Mouse (Mus musculus) embryonic facial prominence, embryonic 10.5 days (tissue): ENCODE measurements around the gene Olfr287. TPM values are rescaled to one million over a fixed set of nuclear protein-coding genes. Genes with fewer than 3 reads are reported as not detected.

ENCODE experiments used
- DNase-seq: peaks from one replicate; pipeline ENCODE4 v3.0.0-alpha.2; 2017; ENCODE audit warnings: low spot score
- H3K27ac ChIP-seq: fragments of 300-500 bp; sonication (generic); replicated peaks from 2 replicates; pipeline ENCODE4 v1.5.1; 2016; ENCODE audit warnings: mild to moderate bottlenecking
- H3K27me3 ChIP-seq: fragments of 300-500 bp; sonication (generic); replicated peaks from 2 replicates; pipeline ENCODE4 v1.6.1; 2016; ENCODE audit warnings: low read depth, mild to moderate bottlenecking; ENCODE audit not compliant: poor library complexity, severe bottlenecking
- H3K36me3 ChIP-seq: fragments of 300-500 bp; sonication (generic); replicated peaks from 2 replicates; pipeline ENCODE4 v1.6.1; 2016; ENCODE audit warnings: mild to moderate bottlenecking, moderate library complexity
- H3K4me1 ChIP-seq: fragments of 300-500 bp; sonication (generic); 2 replicates; pipeline ENCODE4 v1.6.1; 2016
- H3K4me3 ChIP-seq: fragments of 300-500 bp; sonication (generic); 2 replicates; pipeline ENCODE4 v1.5.1; 2016; ENCODE audit warnings: mild to moderate bottlenecking, moderate library complexity
- H3K9me3 ChIP-seq: fragments of 300-500 bp; sonication (generic); 2 replicates; pipeline ENCODE4 v1.6.1; 2016; ENCODE audit warnings: mild to moderate bottlenecking
- WGBS: fragments of 180-500 bp; shearing (Covaris S2); methylation state at CpG from one replicate; pipeline ENCODE4 v1.1.7; 2016; 5-methylcytosine and 5-hydroxymethylcytosine counted together
- polyA plus RNA-seq: library from polyadenylated mRNA; unstranded; fragments of >200 nt; fragmentation: Nextera tagmentation; extraction: Ambion mirVana; gene quantifications from 2 replicates; pipeline ENCODE4 v1.2.1, GENCODE M21; 2016

The Olfr287 gene
- polyA plus RNA-seq, 1 experiment from 2014 or later: not detected

DNA sequence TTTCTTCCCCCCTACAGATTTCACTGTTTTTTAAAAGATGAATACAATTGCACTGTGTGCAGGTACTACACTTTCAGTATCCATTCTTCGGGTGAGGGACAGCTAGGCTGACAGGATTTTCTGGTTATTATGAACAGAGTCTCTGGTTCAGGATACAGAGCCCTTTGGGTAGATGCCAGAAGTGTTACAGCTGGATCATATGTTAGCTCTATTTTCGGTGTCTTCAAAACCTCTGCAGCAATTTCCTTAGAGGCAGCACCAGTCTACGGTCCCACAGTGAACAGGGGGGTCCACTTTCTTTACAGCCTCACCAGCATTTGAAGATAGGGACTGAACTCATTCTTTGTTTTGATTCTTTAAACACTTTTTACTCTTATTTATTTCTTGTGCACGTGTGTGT, 36.4 kb downstream of the Olfr287 start:
- DNase-seq: no peak
- Histone ChIP-seq H3K4me1 (peaks cover 16% of the 10 kb centered on the region), H3K36me3 (no peaks in the 10 kb centered on the region), H3K27me3 (peaks cover 10% of the 10 kb centered on the region), H3K9me3 (no peaks in the 10 kb centered on the region), H3K4me3 (no peak overlapping the region), H3K27ac (no peak overlapping the region)
- WGBS: 75% methylated on average over 4 of the region's 4 CpGs

DNA sequence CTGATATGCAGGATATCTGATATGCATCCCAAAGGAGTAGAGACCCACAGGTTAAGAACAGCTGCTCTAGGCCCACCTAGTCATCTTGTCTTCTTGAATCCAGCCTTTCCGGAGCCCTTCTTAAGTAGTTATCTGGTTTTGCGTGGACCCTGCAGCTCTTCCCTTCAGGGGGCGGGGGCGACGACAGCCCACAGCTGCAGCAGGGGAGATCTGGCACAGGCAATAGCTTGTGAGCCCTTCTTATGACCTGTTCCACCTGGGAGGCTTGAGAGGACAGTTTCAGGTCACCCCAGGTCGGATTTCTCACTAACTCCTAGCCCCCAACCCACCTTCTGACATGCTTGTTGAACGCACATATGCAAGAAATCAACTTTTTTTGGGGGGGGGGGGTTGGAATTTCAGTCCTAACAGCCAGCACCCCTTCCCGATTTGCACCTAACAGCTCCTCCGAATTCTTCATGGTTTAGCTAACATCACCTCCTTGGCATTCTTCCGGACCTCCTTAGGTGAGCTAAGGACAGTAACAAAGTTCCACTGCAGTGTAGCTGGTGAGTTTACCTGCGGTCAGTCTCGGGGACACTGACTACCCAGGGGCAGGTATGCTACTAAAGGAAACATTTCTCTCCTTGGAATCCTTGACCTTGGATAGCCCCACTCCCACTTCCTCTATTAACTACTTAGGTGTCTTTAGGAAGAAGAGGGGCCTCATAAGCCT, 38.8 kb downstream of the Olfr287 start:
- Histone ChIP-seq H3K9me3 (no peaks in the 10 kb centered on the region), H3K4me3 (no peak overlapping the region), H3K27ac (no peak overlapping the region), H3K4me1 (peaks cover 16% of the 10 kb centered on the region), H3K27me3 (peaks cover 30% of the 10 kb centered on the region), H3K36me3 (no peaks in the 10 kb centered on the region)
- WGBS: 70% methylated on average over 12 of the region's 12 CpGs
- no peak for DNase-seq

DNA sequence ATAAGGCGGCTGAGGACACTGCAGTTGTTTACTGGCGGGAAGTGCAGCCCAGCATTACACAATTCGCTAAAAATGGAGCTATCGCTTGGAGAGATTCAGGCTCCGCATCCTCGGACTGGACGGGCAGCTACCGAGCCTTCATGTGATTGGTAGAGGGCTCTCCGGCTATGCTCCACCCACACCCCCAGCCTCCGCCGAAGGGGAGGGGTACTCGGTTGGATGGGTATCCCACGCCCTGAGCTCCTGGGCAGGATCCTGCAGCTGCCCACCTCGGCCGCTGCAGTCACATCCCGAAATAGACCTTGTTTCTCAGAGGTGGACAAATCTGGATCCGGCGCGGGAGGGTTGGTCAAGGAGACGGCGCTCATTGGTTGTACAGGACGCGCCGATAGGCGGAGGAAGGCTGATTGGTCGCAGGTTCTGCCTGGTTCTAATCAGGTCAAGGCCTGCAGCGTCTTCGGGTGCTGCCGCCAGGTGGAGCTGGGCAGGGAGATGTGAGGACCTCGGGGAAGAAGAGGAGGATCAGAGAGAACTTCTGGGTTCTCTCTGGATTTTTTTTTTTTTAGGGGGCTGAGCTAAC, 39.6 kb downstream of the Olfr287 start:
- Histone ChIP-seq H3K27me3 (peaks cover 32% of the 10 kb centered on the region), H3K4me3 (peak overlapping the region; percentile 64), H3K27ac (peak overlapping the region; percentile 45), H3K9me3 (no peaks in the 10 kb centered on the region), H3K4me1 (peaks cover 16% of the 10 kb centered on the region), H3K36me3 (no peaks in the 10 kb centered on the region)
- DNase-seq: peak; percentile 96
- WGBS: under 1% methylated on average over 30 of the region's 30 CpGs

DNA sequence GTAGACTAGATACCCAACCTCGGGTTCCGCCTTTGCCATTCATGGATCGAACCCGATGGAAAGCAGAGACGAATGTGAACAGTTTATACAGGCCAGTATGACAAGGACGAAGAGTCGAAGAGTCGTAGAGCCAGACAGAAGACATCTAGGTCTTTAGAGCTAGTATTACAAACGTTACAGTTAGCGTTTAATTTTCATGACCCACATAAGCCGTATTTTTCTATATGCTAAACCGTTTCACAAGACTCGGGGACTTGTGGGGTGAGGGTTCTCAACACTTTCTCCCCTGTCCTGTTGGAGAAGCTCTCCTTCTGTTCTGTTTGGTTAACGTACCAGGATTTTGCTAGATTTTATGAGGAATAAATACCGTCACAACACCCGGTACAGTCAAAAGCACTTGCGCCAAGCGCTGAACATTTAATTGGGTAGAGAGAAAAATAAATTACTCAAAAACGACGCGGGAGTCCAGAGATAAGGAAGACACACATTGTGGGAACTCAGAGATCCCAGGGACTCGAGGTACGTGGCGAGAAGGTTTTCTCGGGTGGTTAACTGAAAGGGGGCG, 40.2 kb downstream of the Olfr287 start:
- peaks cover 16% of the 10 kb centered on the region for H3K4me1 ChIP-seq
- no peaks in the 10 kb centered on the region for H3K36me3 ChIP-seq
- no peaks in the 10 kb centered on the region for H3K9me3 ChIP-seq
- WGBS: 5% methylated on average over 26 of the region's 26 CpGs
- peak overlapping the region; percentile 64 for H3K4me3 ChIP-seq
- peak overlapping the region; percentile 45 for H3K27ac ChIP-seq
- no peak for DNase-seq
- peaks cover 32% of the 10 kb centered on the region for H3K27me3 ChIP-seq

DNA sequence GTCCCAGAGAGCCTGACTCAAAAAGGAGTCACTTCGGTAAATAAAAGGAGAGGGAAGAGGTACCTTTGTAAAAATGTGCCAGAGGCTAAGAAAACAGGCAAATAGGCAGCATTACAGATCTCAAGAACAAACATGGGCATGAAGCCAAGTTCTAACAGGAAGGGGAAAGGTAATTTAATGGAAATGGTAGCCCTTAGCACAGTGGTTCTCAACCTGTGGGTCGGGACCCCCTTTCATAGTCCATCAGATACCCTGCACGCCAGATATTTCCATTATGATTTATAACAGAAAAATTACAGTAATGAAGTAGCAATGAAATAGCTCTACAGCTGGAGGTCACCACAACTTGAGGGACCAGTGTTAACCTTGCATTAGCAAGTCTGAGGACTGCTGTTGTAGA, 43.5 kb downstream of the Olfr287 start:
- peaks cover 52% of the 10 kb centered on the region for H3K27me3 ChIP-seq
- WGBS: 85% methylated on average over 3 of the region's 3 CpGs

DNA sequence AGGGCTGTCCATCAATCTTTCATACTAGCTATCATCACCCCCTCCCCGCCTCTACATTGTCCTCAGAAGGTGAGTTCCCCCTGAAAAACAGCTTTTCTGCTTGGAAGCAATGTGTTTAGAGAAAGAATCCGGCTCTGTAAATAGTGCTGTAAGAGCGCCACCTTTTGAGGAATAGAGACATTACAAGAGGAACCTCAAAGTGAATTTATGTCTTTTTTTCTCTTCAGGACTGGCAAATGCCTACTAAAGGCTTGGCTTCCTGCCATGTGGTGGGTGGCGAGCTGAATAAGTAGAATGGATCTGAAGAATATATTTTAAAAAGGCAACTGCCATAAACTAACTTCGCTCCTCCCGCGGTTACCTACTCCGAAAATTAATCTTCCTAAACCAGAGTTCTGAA, 47.0 kb downstream of the Olfr287 start:
- Histone ChIP-seq H3K4me3 (no peak overlapping the region), H3K27ac (no peak overlapping the region), H3K9me3 (no peaks in the 10 kb centered on the region), H3K4me1 (peaks cover 6% of the 10 kb centered on the region), H3K36me3 (no peaks in the 10 kb centered on the region), H3K27me3 (peaks cover 71% of the 10 kb centered on the region)
- WGBS: 41% methylated on average over 8 of the region's 8 CpGs
- DNase-seq: no peak

More for the DNA sequence above, 43.5 kb downstream of the Olfr287 start:
- peaks cover 14% of the 10 kb centered on the region for H3K4me1 ChIP-seq
- no peak overlapping the region for H3K4me3 ChIP-seq
- no peak for DNase-seq
- H3K27ac ChIP-seq: no peak overlapping the region
- no peaks in the 10 kb centered on the region for H3K36me3 ChIP-seq
- no peaks in the 10 kb centered on the region for H3K9me3 ChIP-seq

DNA sequence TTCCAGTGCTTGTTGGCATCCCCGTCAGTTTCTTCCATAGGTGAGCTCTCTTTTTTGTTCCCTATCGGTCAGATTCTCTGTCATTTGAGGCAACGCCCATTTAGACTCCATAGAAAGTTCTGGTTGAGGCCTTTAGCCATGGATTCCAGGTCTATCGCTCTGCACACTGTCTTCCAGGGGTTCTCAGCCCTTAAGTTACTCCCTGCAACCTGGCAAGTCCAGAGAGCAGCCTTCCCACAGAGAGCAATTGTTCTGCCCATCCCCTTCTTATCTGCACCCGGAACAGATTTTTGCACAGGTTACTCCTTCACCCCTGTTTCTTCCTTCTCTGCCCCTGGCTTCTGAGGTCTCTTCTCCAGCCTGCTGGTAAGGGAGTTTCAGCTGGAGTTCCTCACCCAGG, 48.7 kb downstream of the Olfr287 start:
- H3K27me3 ChIP-seq: peaks cover 74% of the 10 kb centered on the region
- WGBS: 71% methylated on average over 5 of the region's 5 CpGs

DNA sequence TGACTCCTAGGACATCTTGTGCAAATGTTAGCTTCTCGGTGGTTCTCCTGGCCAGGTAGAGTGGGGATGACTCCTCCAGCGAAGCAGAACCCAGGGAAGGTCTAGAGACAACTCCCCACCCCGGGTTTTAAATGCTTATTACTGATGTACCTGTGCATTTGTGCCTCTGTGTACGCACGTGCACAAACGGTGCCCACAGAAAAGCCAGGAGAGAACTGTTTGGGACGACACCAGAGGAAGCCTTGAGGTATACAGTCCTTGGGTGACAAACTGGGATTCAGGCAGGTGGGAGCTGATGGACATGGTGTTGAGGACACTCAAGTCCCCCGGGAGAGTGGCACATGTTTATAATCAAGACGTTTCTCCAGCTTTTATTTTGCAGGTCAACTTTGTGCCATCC, 49.9 kb downstream of the Olfr287 start:
- Histone ChIP-seq H3K4me1 (peaks cover 28% of the 10 kb centered on the region), H3K4me3 (no peak overlapping the region), H3K36me3 (no peaks in the 10 kb centered on the region), H3K27me3 (peaks cover 84% of the 10 kb centered on the region), H3K9me3 (no peaks in the 10 kb centered on the region), H3K27ac (no peak overlapping the region)
- WGBS: 72% methylated on average over 9 of the region's 9 CpGs
- no peak for DNase-seq

More for the DNA sequence above, 48.7 kb downstream of the Olfr287 start:
- Histone ChIP-seq H3K9me3 (no peaks in the 10 kb centered on the region), H3K36me3 (no peaks in the 10 kb centered on the region), H3K4me1 (peaks cover 22% of the 10 kb centered on the region), H3K27ac (no peak overlapping the region), H3K4me3 (no peak overlapping the region)
- DNase-seq: no peak

DNA sequence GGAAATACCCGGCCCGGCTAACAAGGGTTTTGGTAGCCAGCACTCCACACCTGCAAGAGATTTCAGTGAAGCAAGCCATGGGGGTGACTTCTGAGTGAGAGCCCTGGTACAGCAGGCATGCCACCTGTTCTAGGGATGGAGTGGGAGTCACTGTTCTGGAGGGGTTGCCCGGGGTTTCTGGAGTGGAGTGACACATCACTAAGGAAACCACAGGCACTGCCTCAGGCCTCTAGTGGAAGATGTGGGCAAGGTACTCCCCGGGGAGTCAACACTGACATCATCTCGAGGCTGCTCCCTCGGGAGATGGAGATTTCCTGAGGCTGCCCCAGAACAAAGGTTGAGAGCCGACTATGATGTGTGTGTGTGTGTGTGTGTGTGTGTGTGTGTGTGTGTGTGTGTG, 50.5 kb downstream of the Olfr287 start:
- no peaks in the 10 kb centered on the region for H3K36me3 ChIP-seq
- 41% methylated on average over 7 of the region's 7 CpGs for WGBS
- no peak overlapping the region for H3K27ac ChIP-seq
- H3K27me3 ChIP-seq: peaks cover 89% of the 10 kb centered on the region
- DNase-seq: no peak
- no peak overlapping the region for H3K4me3 ChIP-seq
- H3K9me3 ChIP-seq: no peaks in the 10 kb centered on the region
- H3K4me1 ChIP-seq: peaks cover 28% of the 10 kb centered on the region

DNA sequence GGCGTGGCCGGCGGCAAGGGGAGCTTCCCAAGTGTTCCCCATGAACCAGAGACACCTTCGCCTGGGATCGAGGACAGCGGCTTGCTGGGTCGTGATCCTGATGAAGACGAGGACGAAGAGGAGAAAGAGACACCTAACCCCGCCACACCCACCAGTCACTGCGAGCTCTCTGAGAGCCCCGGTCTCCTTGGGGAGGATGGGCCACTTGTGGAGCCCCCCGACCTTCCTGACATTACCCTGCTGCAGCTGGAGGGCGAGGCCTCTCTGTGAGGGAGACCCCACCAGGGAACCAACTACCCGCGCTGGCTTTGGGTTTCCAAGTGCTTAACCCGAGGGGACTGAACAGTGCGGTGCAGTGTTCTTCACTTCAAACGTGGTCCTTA, 52.2 kb downstream of the Olfr287 start:
- Histone ChIP-seq H3K36me3 (no peaks in the 10 kb centered on the region), H3K4me1 (peaks cover 28% of the 10 kb centered on the region), H3K27ac (peak overlapping the region; percentile 73; the same call in 1 of the 2 replicates), H3K4me3 (peak overlapping the region; percentile 66), H3K27me3 (peaks cover 93% of the 10 kb centered on the region), H3K9me3 (no peaks in the 10 kb centered on the region)
- WGBS: 4% methylated on average over 19 of the region's 19 CpGs
- DNase-seq: peak; percentile 33

DNA sequence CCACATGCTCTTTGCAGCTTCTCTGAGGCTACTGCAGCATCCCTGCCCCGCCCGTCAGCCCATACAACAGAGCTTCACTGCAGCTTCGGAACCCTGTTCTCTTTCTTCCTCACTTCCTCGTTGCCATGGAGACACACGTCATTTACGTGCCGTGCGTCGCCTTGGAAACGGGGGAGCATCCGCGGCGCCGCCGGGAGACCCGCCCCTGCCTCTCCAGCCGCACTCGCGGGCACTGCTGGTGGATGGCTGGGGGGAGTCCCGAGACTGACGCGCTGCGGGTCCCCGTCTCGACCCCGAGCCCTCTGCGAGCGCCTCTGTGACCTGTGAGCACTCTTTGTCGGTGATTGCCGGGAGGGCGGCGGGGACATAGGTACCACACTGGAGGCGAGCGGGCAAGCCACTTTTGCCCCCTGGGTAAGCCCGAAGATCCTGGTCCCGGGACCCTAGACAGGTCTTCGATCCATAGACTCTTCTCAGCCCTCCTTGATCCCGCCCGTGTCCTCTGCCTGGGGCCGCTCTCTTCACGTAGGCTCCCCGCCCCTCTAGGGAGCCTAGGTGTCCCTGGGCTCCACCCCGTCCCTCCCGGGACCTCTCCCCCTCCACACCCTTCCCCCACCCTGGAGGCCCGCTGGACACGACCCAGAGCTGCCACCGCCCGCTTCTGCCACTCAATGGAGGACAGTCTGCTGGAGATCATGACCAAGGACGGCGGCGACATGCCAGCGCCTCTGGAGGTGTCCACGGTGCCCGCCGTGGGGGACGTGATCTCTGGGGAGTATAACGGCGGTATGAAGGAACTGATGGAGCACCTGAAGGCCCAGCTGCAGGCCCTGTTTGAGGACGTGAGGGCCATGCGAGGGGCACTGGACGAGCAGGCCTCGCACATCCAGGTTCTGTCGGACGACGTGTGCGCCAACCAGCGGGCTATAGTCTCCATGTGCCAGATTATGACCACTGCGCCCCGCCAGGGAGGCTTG, 52.9 kb downstream of the Olfr287 start:
- Histone ChIP-seq H3K4me3 (peak overlapping the region; percentile 66), H3K27me3 (peaks cover 87% of the 10 kb centered on the region), H3K9me3 (no peaks in the 10 kb centered on the region), H3K27ac (peak overlapping the region; percentile 73), H3K4me1 (peaks cover 28% of the 10 kb centered on the region), H3K36me3 (no peaks in the 10 kb centered on the region)
- WGBS: 1% methylated on average over 69 of the region's 69 CpGs
- DNase-seq: peak; percentile 91

DNA sequence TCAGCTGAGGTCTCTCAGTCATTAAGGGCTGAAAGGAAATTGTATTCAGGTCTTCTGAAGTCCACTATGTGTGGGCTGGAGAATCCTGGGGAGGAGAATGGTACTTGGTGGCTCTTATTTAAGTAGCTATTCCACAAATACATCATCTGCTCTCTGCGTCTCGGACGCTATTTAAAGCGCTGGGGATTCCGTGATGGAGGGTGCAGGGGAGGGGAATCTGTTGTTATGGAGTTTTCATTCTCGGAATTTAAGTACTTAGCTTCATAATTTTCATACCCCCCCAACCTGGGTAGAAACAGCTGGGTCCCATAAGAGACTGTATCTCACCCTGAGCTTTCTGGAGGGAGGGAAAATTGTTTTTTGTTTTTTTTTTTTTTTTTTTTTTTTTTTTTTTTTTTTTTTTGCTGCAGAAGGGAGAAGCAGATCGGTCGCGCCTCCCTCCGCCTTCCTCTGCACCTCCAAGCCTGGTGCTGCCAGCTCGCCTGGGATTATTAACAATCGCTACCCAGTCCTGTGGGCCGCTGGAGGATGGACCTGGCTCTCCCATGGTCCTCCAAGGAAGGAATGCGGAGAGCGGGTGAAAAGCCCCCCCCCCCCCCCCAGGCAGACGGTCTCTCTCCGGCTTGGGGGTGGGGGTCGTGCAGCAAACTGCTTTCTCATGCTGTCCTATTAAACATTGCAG, 53.8 kb downstream of the Olfr287 start, which contains the start of gene Ccdc184:
Gene Ccdc184 (plus strand): TSS at position 196 of the 682 bp plus-strand sequence.
- H3K9me3 ChIP-seq: no peaks in the 10 kb centered on the region
- 5% methylated on average over 18 of the region's 18 CpGs for WGBS
- no peaks in the 10 kb centered on the region for H3K36me3 ChIP-seq
- peaks cover 79% of the 10 kb centered on the region for H3K27me3 ChIP-seq
- H3K4me3 ChIP-seq: peak within 1 kb of the TSS; percentile 66
- no peak for DNase-seq
- H3K4me1 ChIP-seq: peaks cover 28% of the 10 kb centered on the region
- peak within 1 kb of the TSS; percentile 73 for H3K27ac ChIP-seq
